46 mouse cellular contexts compared by ENCODE assay signal in genomic region chr6:146831320-146831719, GRCm38 (mm10). TPM values are rescaled to one million over a fixed set of nuclear protein-coding genes. Genes with fewer than 3 reads are reported as not detected.
"Had no signal": no experiment of that assay in that cellular context is flagged by ENCODE, and none has a peak within 500 bp of the region (broad histone marks: within the 10 kb centered on the region; RNA-seq: fewer than 3 reads in every experiment).

No protein-coding gene starts in this region.

- H3K27me3 ChIP-seq: limb, embryonic 12.5 days; limb, embryonic 13.5 days; limb, embryonic 15.5 days; liver, embryonic 12.5 days; liver, embryonic 13.5 days; liver, embryonic 15.5 days; lung, embryonic 15.5 days; midbrain, embryonic 12.5 days; midbrain, embryonic 13.5 days; midbrain, embryonic 15.5 days had no signal

- H3K36me3 ChIP-seq: limb, embryonic 10.5 days; limb, embryonic 15.5 days; liver, embryonic 12.5 days; liver, embryonic 13.5 days; liver, embryonic 15.5 days; lung, embryonic 15.5 days; midbrain, embryonic 10.5 days; midbrain, embryonic 12.5 days; midbrain, embryonic 13.5 days; midbrain, embryonic 15.5 days had no signal

- H3K9ac ChIP-seq: limb, embryonic 12.5 days; limb, embryonic 13.5 days; limb, embryonic 15.5 days; liver, embryonic 12.5 days; liver, embryonic 13.5 days; liver, embryonic 14.5 days; liver, embryonic 15.5 days; liver, postnatal 0 days; lung, embryonic 14.5 days; lung, embryonic 15.5 days; midbrain, embryonic 12.5 days; midbrain, embryonic 13.5 days; midbrain, embryonic 15.5 days had no signal

- DNase-seq: left cerebral cortex, postnatal 4 days; liver; liver, embryonic 13.5 days; liver, postnatal 0 days; lung, adult 18-20 months; lung, adult 2 months; lung, embryonic 14.5 days; lung, postnatal 10 days; lung, postnatal 14 days; lung, postnatal 36 days; lung, postnatal 4 days; midbrain, embryonic 14.5 days had no signal

- H3K27ac ChIP-seq: limb, embryonic 10.5 days; limb, embryonic 12.5 days; limb, embryonic 13.5 days; limb, embryonic 15.5 days; liver, embryonic 12.5 days; liver, embryonic 13.5 days; liver, embryonic 14.5 days; liver, embryonic 15.5 days; lung, embryonic 15.5 days; macrophage; midbrain, embryonic 10.5 days; midbrain, embryonic 12.5 days; midbrain, embryonic 13.5 days; midbrain, embryonic 15.5 days had no signal

- H3K4me1 ChIP-seq: limb, embryonic 15.5 days; liver, embryonic 12.5 days; liver, embryonic 13.5 days; liver, embryonic 15.5 days; midbrain, embryonic 12.5 days; midbrain, embryonic 13.5 days; midbrain, embryonic 15.5 days had no signal

- H3K4me3 ChIP-seq: limb, embryonic 10.5 days; limb, embryonic 12.5 days; limb, embryonic 13.5 days; limb, embryonic 15.5 days; liver, embryonic 12.5 days; liver, embryonic 13.5 days; liver, embryonic 15.5 days; lung, embryonic 15.5 days; megakaryocyte, embryonic 14.5 days; midbrain, embryonic 10.5 days; midbrain, embryonic 12.5 days; midbrain, embryonic 13.5 days; midbrain, embryonic 15.5 days; myocyte had no signal

- H3K9me3 ChIP-seq: limb, embryonic 10.5 days; limb, embryonic 12.5 days; limb, embryonic 13.5 days; limb, embryonic 15.5 days; liver, embryonic 12.5 days; liver, embryonic 13.5 days; liver, embryonic 15.5 days; lung, embryonic 15.5 days; megakaryocyte, embryonic 14.5 days; midbrain, embryonic 10.5 days; midbrain, embryonic 12.5 days; midbrain, embryonic 13.5 days; midbrain, embryonic 15.5 days had no signal

RNA-seq across cellular contexts. Expression of gene Smco2, which starts 18.6 kb away (rescaled TPM):
- total RNA-seq: left cerebral cortex, postnatal 10 days; left cerebral cortex, postnatal 14 days; left cerebral cortex, postnatal 25 days; left cerebral cortex, postnatal 36 days; left cerebral cortex, postnatal 4 days; liver, adult 2 months; megakaryocyte progenitor cell, adult 5-6 weeks; megakaryocyte, adult 5-6 weeks; megakaryocyte-erythroid progenitor cell, adult 5-6 weeks; midbrain, postnatal 0 days; monocyte, adult 5-6 weeks had no signal
- polyA plus RNA-seq: limb, embryonic 10.5 days; limb, embryonic 11.5 days; limb, embryonic 12.5 days; limb, embryonic 13.5 days; limb, embryonic 14.5 days; limb, embryonic 15.5 days; liver, embryonic 11.5 days; liver, embryonic 12.5 days; liver, embryonic 13.5 days; liver, embryonic 14.5 days; liver, embryonic 15.5 days; liver, embryonic 16.5 days; liver, postnatal 0 days; lung, embryonic 14.5 days; lung, embryonic 15.5 days; lung, embryonic 16.5 days; lung, postnatal 0 days; macrophage; midbrain, embryonic 10.5 days; midbrain, embryonic 11.5 days; midbrain, embryonic 12.5 days; midbrain, embryonic 13.5 days; midbrain, embryonic 14.5 days; midbrain, embryonic 15.5 days; midbrain, embryonic 16.5 days; midbrain, postnatal 0 days; myocyte; neural tube, embryonic 11.5 days had no signal

RNA-seq across cellular contexts. Expression of gene Arntl2, which starts 35.5 kb away (rescaled TPM):
- total RNA-seq: megakaryocyte progenitor cell, adult 5-6 weeks; megakaryocyte-erythroid progenitor cell, adult 5-6 weeks had no signal
